Mouse (Mus musculus): ENCODE data around the gene Cnga3.

GRCm38 (mm10) chr1:37222002-37222401 lies 7.8 kb downstream of the Cnga3 start:
- TF ChIP-seq CTCF (IDR thresholded peaks at IDR 0.05; ENCODE audit: control insufficient read depth, insufficient read depth, insufficient read length) (no peak), MAX (IDR thresholded peaks at IDR 0.05) (no peak)
